Mouse (Mus musculus): ENCODE results near the gene Supt5. TPM values are rescaled to one million over a fixed set of nuclear protein-coding genes. Genes with fewer than 3 reads are reported as not detected.
A peak's percentile ranks its signal among the peaks of the same experiment; 100 is the strongest.

Gene Supt5
- polyA plus RNA-seq, 1 experiment from 2014 or later: 74.5 TPM

GRCm38 (mm10) chr7:28267129-28268041 is 71.2 kb downstream of the Supt5 start, which contains the start of gene Eid2:
Eid2 (plus strand) TSS chr7:28267881.
- WGBS: 7% methylated on average over 57 of the region's 57 CpGs
- H3K4me2 ChIP-seq (ENCODE audit: low read length): peak within 1 kb of the TSS; percentile 68
- ATAC-seq (replicated peaks; ENCODE audit: low FRiP score, low TSS enrichment, low read depth): peak; percentile 83
- peaks cover 10% of the 10 kb centered on the region for H3K4me1 ChIP-seq (replicated peaks; ENCODE audit: control insufficient read depth, insufficient read depth, low read length)
- no peaks in the 10 kb centered on the region for H3K27me3 ChIP-seq (replicated peaks; ENCODE audit: control insufficient read depth, insufficient read depth, low read length)
- H3K9ac ChIP-seq (ENCODE audit: low read length): peak within 1 kb of the TSS; percentile 93
- DNase-seq (ENCODE audit: low spot score): peak; percentile 88
- no peaks in the 10 kb centered on the region for H3K9me3 ChIP-seq (ENCODE audit: control insufficient read depth, low read length)
- H3K4me3 ChIP-seq (ENCODE audit: low read depth, low read length): peak within 1 kb of the TSS; percentile 76
- H3K36me3 ChIP-seq (ENCODE audit: control insufficient read depth, insufficient read depth, low read length): peaks cover 12% of the 10 kb centered on the region
- H3K27ac ChIP-seq (ENCODE audit: low read depth): peak within 1 kb of the TSS; percentile 84

GRCm38 (mm10) chr7:28265391-28265790 is 73.2 kb downstream of the Supt5 start:
- Histone ChIP-seq H3K4me3 (ENCODE audit: low read depth, low read length) (no peak overlapping the region), H3K27me3 (replicated peaks; ENCODE audit: control insufficient read depth, insufficient read depth, low read length) (no peaks in the 10 kb centered on the region), H3K4me1 (replicated peaks; ENCODE audit: control insufficient read depth, insufficient read depth, low read length) (peaks cover 10% of the 10 kb centered on the region), H3K9ac (ENCODE audit: low read length) (no peak overlapping the region), H3K36me3 (ENCODE audit: control insufficient read depth, insufficient read depth, low read length) (0 out of 2 replicates have a peak, but pooled peaks cover 5% of the 10 kb centered on the region), H3K4me2 (ENCODE audit: low read length) (no peak overlapping the region), H3K9me3 (ENCODE audit: control insufficient read depth, low read length) (no peaks in the 10 kb centered on the region), H3K27ac (ENCODE audit: low read depth) (no peak overlapping the region)
- no peak for ATAC-seq (replicated peaks; ENCODE audit: low FRiP score, low TSS enrichment, low read depth)
- no peak for DNase-seq (ENCODE audit: low spot score)
- 87% methylated on average over 13 of the region's 13 CpGs for WGBS

Other genes with a start within 250 kb of the Supt5 start
- not detected in 2 replicates for gene 9530053A07Rik, start 209.3 kb downstream of the Supt5 start, polyA plus RNA-seq (2014; fragmentation: Nextera tagmentation; extraction: Ambion mirVana)
- 47.6 and 52.5 TPM in 2 replicates for gene Fbl, start 169.0 kb downstream of the Supt5 start, polyA plus RNA-seq (2014; fragmentation: Nextera tagmentation; extraction: Ambion mirVana)
- 10.0 and 11.9 TPM in 2 replicates for gene Dyrk1b, start 159.3 kb downstream of the Supt5 start, polyA plus RNA-seq (2014; fragmentation: Nextera tagmentation; extraction: Ambion mirVana)
- gene Eid2, start 70.9 kb downstream of the Supt5 start, polyA plus RNA-seq (2014; fragmentation: Nextera tagmentation; extraction: Ambion mirVana): 3.2 and 3.3 TPM in 2 replicates
- 9.4 and 9.5 TPM in 2 replicates for gene Eid2b, start 61.0 kb downstream of the Supt5 start, polyA plus RNA-seq (2014; fragmentation: Nextera tagmentation; extraction: Ambion mirVana)
- gene Selenov, start 47.6 kb downstream of the Supt5 start, polyA plus RNA-seq (2014; fragmentation: Nextera tagmentation; extraction: Ambion mirVana): 0.28 TPM in 1 of 2 replicates, not detected in the other
- 6.4 and 6.8 TPM in 2 replicates for gene Dll3, start 36.5 kb downstream of the Supt5 start, polyA plus RNA-seq (2014; fragmentation: Nextera tagmentation; extraction: Ambion mirVana)
- gene Timm50, start 26.7 kb downstream of the Supt5 start, polyA plus RNA-seq (2014; fragmentation: Nextera tagmentation; extraction: Ambion mirVana): 183 and 198 TPM in 2 replicates
- gene Rps16, start 11.9 kb upstream of the Supt5 start, polyA plus RNA-seq (2014; fragmentation: Nextera tagmentation; extraction: Ambion mirVana): 1,380 and 1,495 TPM in 2 replicates
- 54.3 and 68.4 TPM in 2 replicates for gene Plekhg2, start 33.9 kb upstream of the Supt5 start, polyA plus RNA-seq (2014; fragmentation: Nextera tagmentation; extraction: Ambion mirVana)
- 19.0 and 21.9 TPM in 2 replicates for gene Zfp36, start 41.5 kb upstream of the Supt5 start, polyA plus RNA-seq (2014; fragmentation: Nextera tagmentation; extraction: Ambion mirVana)
- 53.3 and 60.2 TPM in 2 replicates for gene Med29, start 54.0 kb upstream of the Supt5 start, polyA plus RNA-seq (2014; fragmentation: Nextera tagmentation; extraction: Ambion mirVana)
- 64.4 and 71.6 TPM in 2 replicates for gene Paf1, start 54.2 kb upstream of the Supt5 start, polyA plus RNA-seq (2014; fragmentation: Nextera tagmentation; extraction: Ambion mirVana)
- gene Gmfg, start 98.7 kb upstream of the Supt5 start, polyA plus RNA-seq (2014; fragmentation: Nextera tagmentation; extraction: Ambion mirVana): 12.5 and 16.9 TPM in 2 replicates
- 3.6 and 4.1 TPM in 2 replicates for gene Lrfn1, start 113.2 kb upstream of the Supt5 start, polyA plus RNA-seq (2014; fragmentation: Nextera tagmentation; extraction: Ambion mirVana)
- not detected in 2 replicates for gene Ifnl2, start 171.7 kb upstream of the Supt5 start, polyA plus RNA-seq (2014; fragmentation: Nextera tagmentation; extraction: Ambion mirVana)
- not detected in 2 replicates for gene Ifnl3, start 184.1 kb upstream of the Supt5 start, polyA plus RNA-seq (2014; fragmentation: Nextera tagmentation; extraction: Ambion mirVana)
- 15.7 and 17.9 TPM in 2 replicates for gene Sycn, start 202.1 kb upstream of the Supt5 start, polyA plus RNA-seq (2014; fragmentation: Nextera tagmentation; extraction: Ambion mirVana)
- not detected in 2 replicates for gene Nccrp1, start 208.5 kb upstream of the Supt5 start, polyA plus RNA-seq (2014; fragmentation: Nextera tagmentation; extraction: Ambion mirVana)